Mouse (Mus musculus): ENCODE measurements around the gene Dusp10. TPM values are rescaled to one million over a fixed set of nuclear protein-coding genes. Genes with fewer than 3 reads are reported as not detected.
A peak's percentile ranks its signal among the peaks of the same experiment; 100 is the strongest.

The Dusp10 gene
- total and polyA plus RNA-seq, 2 experiments = 2.1 to 6.5 TPM

GRCm38 (mm10) chr1:183991921-183992320, 21.2 kb upstream of the Dusp10 start:
- no peak for DNase-seq (ENCODE audit: extremely low read depth, low read depth, low spot score)
- Histone ChIP-seq H3K4me3 (ENCODE audit: insufficient read depth, low read depth, low read length) (no peak overlapping the region), H3K9ac (ENCODE audit: low read depth, low read length) (no peak overlapping the region), H3K27me3 (ENCODE audit: control insufficient read depth, insufficient read depth, low read length) (no peaks in the 10 kb centered on the region), H3K27ac (replicated peaks; ENCODE audit: insufficient read depth, low read depth, low read length) (no peak overlapping the region), H3K36me3 (ENCODE audit: control insufficient read depth, insufficient read depth, low read length) (no peaks in the 10 kb centered on the region), H3K79me2 (ENCODE audit: control insufficient read depth, insufficient read depth, low read length) (no peaks in the 10 kb centered on the region), H3K4me1 (ENCODE audit: control insufficient read depth, insufficient read depth, low read length) (no peaks in the 10 kb centered on the region)
- WGBS = 89% methylated on average over 2 of the region's 2 CpGs
- TF ChIP-seq CTCF (IDR thresholded peaks at IDR 0.05; ENCODE audit: low read depth, low read length) = no peak
- TF ChIP-seq POLR2A (IDR thresholded peaks at IDR 0.05; ENCODE audit: extremely low read depth, insufficient read depth, low read length) = no peak

DNA sequence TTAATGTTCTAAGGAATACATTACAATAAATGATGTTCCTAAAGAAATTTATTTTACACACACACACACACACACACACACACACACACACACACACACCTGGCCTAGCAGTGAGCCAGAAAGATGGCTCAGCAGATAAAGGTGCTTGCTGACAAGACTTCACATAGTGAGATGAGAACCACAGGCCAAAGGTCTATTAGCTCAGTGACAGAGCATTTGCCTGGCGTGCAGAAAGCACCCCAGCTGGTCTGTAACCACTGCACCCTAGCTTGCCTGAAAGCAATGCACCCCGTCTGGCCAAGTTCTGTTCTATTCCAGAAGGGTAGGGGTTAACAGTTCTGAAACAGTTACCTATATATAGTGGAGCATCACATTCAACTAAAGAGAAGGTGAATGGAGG, 15.9 kb upstream of the Dusp10 start:
- Histone ChIP-seq H3K9ac (ENCODE audit: low read depth, low read length) (no peak overlapping the region), H3K36me3 (ENCODE audit: control insufficient read depth, insufficient read depth, low read length) (no peaks in the 10 kb centered on the region), H3K4me1 (ENCODE audit: control insufficient read depth, insufficient read depth, low read length) (no peaks in the 10 kb centered on the region; the same call in 1 of the 2 replicates), H3K27me3 (ENCODE audit: control insufficient read depth, insufficient read depth, low read length) (no peaks in the 10 kb centered on the region), H3K4me3 (ENCODE audit: insufficient read depth, low read depth, low read length) (no peak overlapping the region), H3K79me2 (ENCODE audit: control insufficient read depth, insufficient read depth, low read length) (no peaks in the 10 kb centered on the region), H3K27ac (replicated peaks; ENCODE audit: insufficient read depth, low read depth, low read length) (no peak overlapping the region)
- 50% methylated on average over 2 of the region's 2 CpGs for WGBS
- DNase-seq (ENCODE audit: extremely low read depth, low read depth, low spot score) = peak; percentile 25
- TF ChIP-seq CTCF (IDR thresholded peaks at IDR 0.05; ENCODE audit: low read depth, low read length) = no peak
- TF ChIP-seq POLR2A (IDR thresholded peaks at IDR 0.05; ENCODE audit: extremely low read depth, insufficient read depth, low read length) = no peak

DNA sequence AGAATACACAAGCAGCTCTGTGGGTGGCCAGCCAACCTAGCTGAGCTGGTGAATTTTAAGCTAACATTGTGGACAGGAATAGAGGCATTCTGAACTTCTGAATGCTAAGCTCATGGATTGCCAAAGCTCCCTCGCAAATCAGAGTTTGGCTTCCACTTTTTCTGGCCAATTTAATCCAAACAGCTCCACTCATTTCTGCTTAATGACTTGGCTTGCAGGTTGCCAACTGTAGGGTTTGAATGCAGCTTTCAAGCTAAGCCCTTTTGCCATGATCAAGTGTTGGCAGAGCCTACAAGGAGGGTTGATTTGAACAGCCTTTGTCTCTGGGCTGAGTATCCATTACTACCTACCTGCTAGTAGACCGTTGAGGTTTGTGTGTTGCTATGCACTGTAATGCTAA, 10.6 kb upstream of the Dusp10 start:
- Histone ChIP-seq H3K4me1 (ENCODE audit: control insufficient read depth, insufficient read depth, low read length) (no peaks in the 10 kb centered on the region), H3K27ac (replicated peaks; ENCODE audit: insufficient read depth, low read depth, low read length) (no peak overlapping the region), H3K79me2 (ENCODE audit: control insufficient read depth, insufficient read depth, low read length) (no peaks in the 10 kb centered on the region), H3K4me3 (ENCODE audit: insufficient read depth, low read depth, low read length) (no peak overlapping the region), H3K36me3 (ENCODE audit: control insufficient read depth, insufficient read depth, low read length) (no peaks in the 10 kb centered on the region), H3K27me3 (ENCODE audit: control insufficient read depth, insufficient read depth, low read length) (no peaks in the 10 kb centered on the region), H3K9ac (ENCODE audit: low read depth, low read length) (no peak overlapping the region)
- no peak for DNase-seq (ENCODE audit: extremely low read depth, low read depth, low spot score)
- WGBS = 82% methylated on average over 2 of the region's 2 CpGs
- TF ChIP-seq CTCF (IDR thresholded peaks at IDR 0.05; ENCODE audit: low read depth, low read length) (no peak), POLR2A (IDR thresholded peaks at IDR 0.05; ENCODE audit: extremely low read depth, insufficient read depth, low read length) (no peak)

DNA sequence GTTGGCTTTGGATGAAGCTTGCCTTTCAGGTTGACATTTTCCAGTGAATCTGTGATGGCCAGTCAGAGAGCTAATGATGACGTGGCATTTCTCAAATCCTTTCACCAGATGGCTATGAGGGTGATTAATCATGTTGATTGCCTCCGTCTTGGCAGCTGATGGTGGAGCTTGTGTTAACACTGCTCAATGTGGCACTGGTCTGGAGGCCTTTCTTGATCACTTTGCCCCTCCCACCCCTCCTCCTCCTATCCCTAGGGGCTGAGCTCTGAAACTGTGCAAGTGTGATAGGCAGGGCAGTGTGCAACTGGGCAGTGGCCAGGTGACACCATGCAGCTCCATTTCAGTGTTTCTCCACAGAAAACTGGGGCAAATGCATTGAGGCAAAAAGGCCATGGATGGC, 8.8 kb upstream of the Dusp10 start:
- no peak for DNase-seq (ENCODE audit: extremely low read depth, low read depth, low spot score)
- H3K4me3 ChIP-seq (ENCODE audit: insufficient read depth, low read depth, low read length) = no peak overlapping the region
- no peaks in the 10 kb centered on the region for H3K27me3 ChIP-seq (ENCODE audit: control insufficient read depth, insufficient read depth, low read length)
- H3K79me2 ChIP-seq (ENCODE audit: control insufficient read depth, insufficient read depth, low read length) = no peaks in the 10 kb centered on the region
- H3K4me1 ChIP-seq (ENCODE audit: control insufficient read depth, insufficient read depth, low read length) = no peaks in the 10 kb centered on the region
- H3K27ac ChIP-seq (replicated peaks; ENCODE audit: insufficient read depth, low read depth, low read length) = no peak overlapping the region
- WGBS = 85% methylated on average over 2 of the region's 2 CpGs
- TF ChIP-seq CTCF (IDR thresholded peaks at IDR 0.05; ENCODE audit: low read depth, low read length) = no peak
- no peaks in the 10 kb centered on the region for H3K36me3 ChIP-seq (ENCODE audit: control insufficient read depth, insufficient read depth, low read length)
- no peak overlapping the region for H3K9ac ChIP-seq (ENCODE audit: low read depth, low read length)

DNA sequence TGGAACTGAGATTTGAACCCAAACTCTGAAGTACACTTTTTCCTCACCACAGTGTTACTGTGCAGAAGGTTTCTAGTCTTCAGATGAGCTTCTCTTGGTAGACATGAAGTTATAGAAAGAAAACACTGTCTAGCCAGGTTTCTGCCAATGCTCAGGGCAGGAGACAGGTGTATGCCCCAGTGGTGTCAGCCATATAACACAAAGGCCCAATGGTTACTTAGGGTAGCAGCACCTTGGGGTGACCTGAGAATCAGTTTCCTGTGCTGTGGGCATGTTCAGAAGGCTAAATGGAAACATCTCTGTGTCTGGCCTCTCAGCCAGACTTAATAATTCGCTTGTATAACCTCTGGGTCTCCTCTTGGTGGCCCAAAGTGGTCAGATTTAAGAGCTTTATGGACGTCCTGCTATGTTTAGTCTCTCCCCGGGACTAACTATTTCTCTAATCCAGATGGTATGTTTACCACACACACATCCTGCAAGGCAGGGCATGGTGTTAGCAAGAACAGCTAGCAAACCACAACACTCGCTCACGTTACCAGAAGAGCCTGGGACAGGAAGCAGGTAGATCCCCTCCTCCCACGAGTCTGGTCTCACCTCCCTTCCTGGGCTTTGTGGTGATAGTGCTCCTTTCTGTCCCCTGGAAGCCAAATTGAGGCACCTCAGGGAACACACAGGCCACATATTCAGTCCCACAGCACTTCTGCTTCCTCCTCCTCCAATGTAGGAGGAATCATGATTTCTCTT, 7.6 kb upstream of the Dusp10 start:
- TF ChIP-seq CTCF (IDR thresholded peaks at IDR 0.05; ENCODE audit: low read depth, low read length) (no peak), POLR2A (IDR thresholded peaks at IDR 0.05; ENCODE audit: extremely low read depth, insufficient read depth, low read length) (no peak)
- 90% methylated on average over 6 of the region's 6 CpGs for WGBS
- Histone ChIP-seq H3K4me3 (ENCODE audit: insufficient read depth, low read depth, low read length) (no peak overlapping the region), H3K79me2 (ENCODE audit: control insufficient read depth, insufficient read depth, low read length) (no peaks in the 10 kb centered on the region), H3K27me3 (ENCODE audit: control insufficient read depth, insufficient read depth, low read length) (no peaks in the 10 kb centered on the region), H3K9ac (ENCODE audit: low read depth, low read length) (no peak overlapping the region), H3K27ac (replicated peaks; ENCODE audit: insufficient read depth, low read depth, low read length) (no peak overlapping the region), H3K36me3 (ENCODE audit: control insufficient read depth, insufficient read depth, low read length) (no peaks in the 10 kb centered on the region), H3K4me1 (ENCODE audit: control insufficient read depth, insufficient read depth, low read length) (no peaks in the 10 kb centered on the region)
- peak; percentile 4 for DNase-seq (ENCODE audit: extremely low read depth, low read depth, low spot score)

- Histone ChIP-seq H3K27ac (replicated peaks; ENCODE audit: insufficient read depth, low read depth, low read length) (no peak overlapping the region), H3K9ac (ENCODE audit: low read depth, low read length) (no peak overlapping the region), H3K36me3 (ENCODE audit: control insufficient read depth, insufficient read depth, low read length) (no peaks in the 10 kb centered on the region), H3K4me3 (ENCODE audit: insufficient read depth, low read depth, low read length) (no peak overlapping the region), H3K79me2 (ENCODE audit: control insufficient read depth, insufficient read depth, low read length) (no peaks in the 10 kb centered on the region), H3K4me1 (ENCODE audit: control insufficient read depth, insufficient read depth, low read length) (no peaks in the 10 kb centered on the region), H3K27me3 (ENCODE audit: control insufficient read depth, insufficient read depth, low read length) (no peaks in the 10 kb centered on the region)
- TF ChIP-seq CTCF (IDR thresholded peaks at IDR 0.05; ENCODE audit: low read depth, low read length) (no peak), POLR2A (IDR thresholded peaks at IDR 0.05; ENCODE audit: extremely low read depth, insufficient read depth, low read length) (no peak)
- DNase-seq (ENCODE audit: extremely low read depth, low read depth, low spot score) = no peak
Measured at GRCm38 (mm10) chr1:184006086-184006485, 7.0 kb upstream of the Dusp10 start.
